Mouse (Mus musculus): ENCODE results near the gene Cxcr1.

- TF ChIP-seq POLR2A (IDR thresholded peaks at IDR 0.05; ENCODE audit: control insufficient read depth, extremely low read depth, insufficient read depth, low read length, poor library complexity), result no peak
- TF ChIP-seq CTCF (IDR thresholded peaks at IDR 0.05; ENCODE audit: borderline replicate concordance, control insufficient read depth, extremely low read depth, insufficient read depth, low read length, poor library complexity), result no peak
Observed at GRCm38 (mm10) chr1:74190471-74190870, 4.0 kb downstream of the Cxcr1 start.

Data from thymus, adult 2 months (tissue).